Mouse (Mus musculus) cerebellum, adult 2 months (tissue): ENCODE results near the gene Rpusd1. TPM values are rescaled to one million over a fixed set of nuclear protein-coding genes. Genes with fewer than 3 reads are reported as not detected.
"Not testable (repeated sequence)": the region's sequence is repeated elsewhere in the genome, so short reads cannot be mapped to it uniquely, and the experiment has no call there.

Experiments used
- DNase-seq, 2 experiments: peaks; one replicate each; pipeline ENCODE4 v3.0.0; 2021
- H3K27ac ChIP-seq: fragments of 200-500 bp; 2 replicates; pipeline ENCODE4 v1.5.1; 2012; ENCODE audit warnings: low read length, control low read depth, inconsistent platforms; ENCODE audit not compliant: insufficient read depth
- H3K27me3 ChIP-seq: fragments of 200-500 bp; 2 replicates; pipeline ENCODE4 v1.6.1; 2012; ENCODE audit warnings: inconsistent platforms, mild to moderate bottlenecking, low read length, moderate library complexity; ENCODE audit not compliant: control insufficient read depth, insufficient read depth
- H3K4me1 ChIP-seq: fragments of 200-500 bp; 2 replicates; pipeline ENCODE4 v1.6.1; 2011; ENCODE audit warnings: low read length; ENCODE audit not compliant: control insufficient read depth, insufficient read depth
- H3K4me3 ChIP-seq: fragments of 200-500 bp; replicated peaks from 2 replicates; pipeline ENCODE3; 2011; ENCODE audit warnings: mild to moderate bottlenecking, low read depth, low read length, control low read depth; ENCODE audit not compliant: insufficient read depth
- CTCF ChIP-seq: fragments of 200-500 bp; IDR thresholded peaks from 2 replicates; pipeline ENCODE4 v1.5.1; 2011; ENCODE audit warnings: low read depth, mild to moderate bottlenecking, control low read depth, low read length, moderate library complexity, borderline replicate concordance; ENCODE audit not compliant: insufficient read depth
- POLR2A ChIP-seq: fragments of 200-500 bp; IDR thresholded peaks from 2 replicates; pipeline ENCODE4 v1.6.1; 2011; ENCODE audit warnings: low read length, control low read depth, borderline replicate concordance; ENCODE audit not compliant: insufficient read depth
- WGBS: fragments of 180-500 bp; shearing (Covaris S2); methylation state at CpG from one replicate; pipeline ENCODE4 v1.1.7; 2018; 5-methylcytosine and 5-hydroxymethylcytosine counted together
- polyA plus RNA-seq: library from polyadenylated mRNA; depleted of rRNA; stranded (reverse); fragments of >200 nt; gene quantifications from 2 replicates; pipeline ENCODE4 v1.2.3, GENCODE M21; 2012

The Rpusd1 gene
- polyA plus RNA-seq, 1 experiment: 96.4 TPM

- Histone ChIP-seq H3K4me3 (no peak overlapping the region), H3K27ac (no peak overlapping the region), H3K4me1 (peaks cover 3% of the 10 kb centered on the region), H3K27me3 (no peaks in the 10 kb centered on the region)
- 92% methylated on average over 19 of the region's 19 CpGs for WGBS
- no peak for DNase-seq
- TF ChIP-seq POLR2A: no peak
- no peak for TF ChIP-seq CTCF
These were observed 4.0 kb upstream of the Rpusd1 start for GRCm38 (mm10) chr17:25723470-25723869.

GRCm38 (mm10) chr17:25723919-25724318, 3.6 kb upstream of the Rpusd1 start:
- peaks cover 7% of the 10 kb centered on the region for H3K4me1 ChIP-seq
- no peak for TF ChIP-seq CTCF
- TF ChIP-seq POLR2A: no peak
- 68% methylated on average over 7 of the region's 7 CpGs for WGBS
- no peak for DNase-seq
- no peaks in the 10 kb centered on the region for H3K27me3 ChIP-seq
- no peak overlapping the region for H3K27ac ChIP-seq
- H3K4me3 ChIP-seq: no peak overlapping the region

- H3K27ac ChIP-seq: no peak overlapping the region
- H3K4me3 ChIP-seq: no peak overlapping the region
- H3K4me1 ChIP-seq: peaks cover 9% of the 10 kb centered on the region
- DNase-seq: no peak
- WGBS: 69% methylated on average over 6 of the region's 6 CpGs
- TF ChIP-seq POLR2A (no peak), CTCF (no peak)
- no peaks in the 10 kb centered on the region for H3K27me3 ChIP-seq
These were observed 2.2 kb upstream of the Rpusd1 start for GRCm38 (mm10) chr17:25725264-25725663.

GRCm38 (mm10) chr17:25728009-25728270, 470 bp downstream of the Rpusd1 start:
- TF ChIP-seq POLR2A (no peak), CTCF (no peak)
- H3K4me1 ChIP-seq: peaks cover 9% of the 10 kb centered on the region
- peak overlapping the region; percentile 95 for H3K4me3 ChIP-seq
- no peaks in the 10 kb centered on the region for H3K27me3 ChIP-seq
- no peak for DNase-seq
- 10% methylated on average over 4 of the region's 4 CpGs for whole genome bisulfite sequencing
- no peak overlapping the region for H3K27ac ChIP-seq

GRCm38 (mm10) chr17:25732082-25732481, 4.6 kb downstream of the Rpusd1 start:
- WGBS: 19% methylated on average over 2 of the region's 2 CpGs
- Histone ChIP-seq H3K4me1 (peaks cover 9% of the 10 kb centered on the region), H3K27me3 (no peaks in the 10 kb centered on the region), H3K27ac (no peak overlapping the region), H3K4me3 (no peak overlapping the region)
- peak; percentile 77 to 86 for DNase-seq
- TF ChIP-seq CTCF (peak; percentile 92), POLR2A (no peak)

GRCm38 (mm10) chr17:25735246-25735645, 7.8 kb downstream of the Rpusd1 start:
- TF ChIP-seq POLR2A (no peak), CTCF (no peak)
- Histone ChIP-seq H3K4me3 (no peak overlapping the region), H3K27me3 (no peaks in the 10 kb centered on the region), H3K4me1 (peaks cover 8% of the 10 kb centered on the region; the same call in 1 of the 2 replicates), H3K27ac (no peak overlapping the region)
- no peak for DNase-seq
- WGBS: 76% methylated on average over 5 of the region's 5 CpGs

- TF ChIP-seq POLR2A: no peak
- no peak for TF ChIP-seq CTCF
- no peak for DNase-seq
- Histone ChIP-seq H3K27me3 (no peaks in the 10 kb centered on the region), H3K4me3 (no peak within 1 kb of the TSS), H3K4me1 (peaks cover 8% of the 10 kb centered on the region; the same call in 1 of the 2 replicates), H3K27ac (no peak within 1 kb of the TSS)
- WGBS: 48% methylated on average over 3 of the region's 3 CpGs
These were observed 8.3 kb downstream of the Rpusd1 start, which contains the start of gene Mslnl for GRCm38 (mm10) chr17:25735745-25736144. TSS of gene Mslnl (plus strand) at chr17:25736042.

GRCm38 (mm10) chr17:25738861-25739260, 11.4 kb downstream of the Rpusd1 start:
- Histone ChIP-seq H3K27ac (no peak overlapping the region), H3K4me1 (peaks cover 8% of the 10 kb centered on the region; the same call in 1 of the 2 replicates), H3K27me3 (no peaks in the 10 kb centered on the region), H3K4me3 (no peak overlapping the region)
- DNase-seq: no peak
- TF ChIP-seq CTCF (no peak), POLR2A (no peak)
- 68% methylated on average over 7 of the region's 7 CpGs for WGBS

- not testable (repeated sequence) for H3K4me3 ChIP-seq, DNase-seq, H3K4me1 ChIP-seq, H3K27ac ChIP-seq, H3K27me3 ChIP-seq
- 62% methylated on average over 12 of the region's 12 CpGs for WGBS
These were observed 14.0 kb downstream of the Rpusd1 start for GRCm38 (mm10) chr17:25741471-25741870.

- Histone ChIP-seq H3K4me3 (no peak overlapping the region), H3K27me3 (no peaks in the 10 kb centered on the region), H3K27ac (no peak overlapping the region), H3K4me1 (no peaks in the 10 kb centered on the region)
- WGBS: 70% methylated on average over 9 of the region's 9 CpGs
- no peak for DNase-seq
- no peak for TF ChIP-seq CTCF
- no peak for TF ChIP-seq POLR2A
These were observed 16.4 kb downstream of the Rpusd1 start for GRCm38 (mm10) chr17:25743831-25744230.
